Mouse (Mus musculus) limb, embryonic 10.5 days (tissue): ENCODE measurements at regions not wholly inside any gene's neighbourhood (a gene's known extent, or its start where the extent isn't known, plus 50 kb on each side); places are given as distances from the start of the nearest gene placed in this dataset.
"Not testable (repeated sequence)": the region's sequence is repeated elsewhere in the genome, so short reads cannot be mapped to it uniquely, and the experiment has no call there.

Experiments used
- DNase-seq: peaks from one replicate; pipeline ENCODE4 v3.0.0-alpha.2; 2017; ENCODE audit warnings: low spot score
- H3K27ac ChIP-seq: fragments of 300-500 bp; sonication (generic); 2 replicates; pipeline ENCODE4 v1.5.1; 2016; ENCODE audit warnings: mild to moderate bottlenecking
- H3K27me3 ChIP-seq: fragments of 300-500 bp; sonication (generic); 2 replicates; pipeline ENCODE4 v1.6.1; 2016; ENCODE audit warnings: low read depth, mild to moderate bottlenecking; ENCODE audit not compliant: poor library complexity, severe bottlenecking
- H3K36me3 ChIP-seq: fragments of 300-500 bp; sonication (generic); 2 replicates; pipeline ENCODE4 v1.6.1; 2016; ENCODE audit warnings: mild to moderate bottlenecking, moderate library complexity
- H3K4me1 ChIP-seq: fragments of 300-500 bp; sonication (generic); 2 replicates; pipeline ENCODE4 v1.6.1; 2016
- H3K4me3 ChIP-seq: fragments of 300-500 bp; sonication (generic); 2 replicates; pipeline ENCODE4 v1.5.1; 2016; ENCODE audit warnings: mild to moderate bottlenecking, moderate library complexity
- H3K9me3 ChIP-seq: fragments of 300-500 bp; sonication (generic); replicated peaks from 2 replicates; pipeline ENCODE4 v1.6.1; 2016; ENCODE audit warnings: mild to moderate bottlenecking
- WGBS: fragments of 180-500 bp; shearing (Covaris S2); methylation state at CpG from one replicate; pipeline ENCODE4 v1.1.7; 2016; 5-methylcytosine and 5-hydroxymethylcytosine counted together

DNA sequence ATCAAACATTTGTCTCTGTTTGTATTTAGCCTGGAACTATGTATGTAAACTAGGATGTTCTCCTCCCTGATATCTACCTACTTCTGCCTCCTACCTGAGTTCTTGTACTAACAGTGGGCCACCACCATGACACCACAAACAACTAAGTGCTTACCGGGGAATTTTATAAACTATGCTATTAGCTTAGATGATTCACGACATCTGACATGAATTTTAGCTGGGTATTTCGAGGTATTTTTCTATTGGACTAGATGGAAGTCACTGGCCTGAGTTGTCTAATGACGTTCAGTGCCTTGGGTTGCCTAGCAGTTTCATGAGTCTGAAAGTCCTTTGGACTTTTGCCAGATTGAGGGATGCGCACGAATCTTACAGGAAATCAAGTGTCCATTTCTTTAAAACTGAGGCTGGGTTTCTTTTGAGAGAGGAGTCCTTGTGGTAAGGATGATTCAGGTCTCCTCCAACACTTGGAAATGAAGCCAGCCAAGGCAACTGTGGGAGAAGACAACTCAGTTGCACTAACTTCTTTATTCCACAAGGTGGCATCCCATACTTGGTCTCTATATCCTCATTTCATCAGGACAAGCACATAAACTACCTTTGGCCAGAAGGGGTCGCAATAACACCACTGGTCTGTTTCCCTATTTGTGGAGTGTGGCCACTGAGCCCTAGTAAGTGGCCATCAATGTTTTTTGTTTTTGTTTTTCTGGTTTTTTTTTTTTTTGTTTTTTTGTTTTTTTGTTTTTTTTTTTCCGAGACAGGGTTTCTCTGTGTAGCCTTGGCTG is 131.4 kb upstream of the Gdi2 start:
- H3K4me3 ChIP-seq, H3K36me3 ChIP-seq, H3K27me3 ChIP-seq, H3K27ac ChIP-seq, H3K9me3 ChIP-seq, H3K4me1 ChIP-seq: not testable (repeated sequence)
- 38% methylated on average over 8 of the region's 8 CpGs for WGBS
- DNase-seq = peak; percentile 63

DNA sequence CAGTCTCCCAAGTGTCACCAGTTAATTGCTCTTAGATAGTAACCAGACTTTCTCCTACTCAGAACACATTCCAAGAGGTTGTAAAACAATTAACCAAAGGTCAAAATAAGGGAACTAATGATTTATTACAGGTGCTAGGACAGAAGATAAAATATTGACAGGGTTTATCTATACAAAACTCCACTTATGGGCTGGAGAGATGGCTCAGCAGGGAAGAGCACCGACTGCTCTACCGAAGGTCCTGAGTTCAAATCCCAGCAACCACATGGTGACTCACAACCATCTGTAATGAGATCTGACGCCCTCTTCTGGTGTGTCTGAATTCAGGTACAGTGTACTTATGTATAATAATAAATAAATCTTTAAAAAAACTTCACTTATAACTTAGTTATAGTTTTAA is 127.6 kb upstream of the Gdi2 start:
- not testable (repeated sequence) for H3K27me3 ChIP-seq, H3K4me3 ChIP-seq, H3K4me1 ChIP-seq, DNase-seq, H3K9me3 ChIP-seq, H3K27ac ChIP-seq, H3K36me3 ChIP-seq
- 54% methylated on average over 3 of the region's 3 CpGs for WGBS

DNA sequence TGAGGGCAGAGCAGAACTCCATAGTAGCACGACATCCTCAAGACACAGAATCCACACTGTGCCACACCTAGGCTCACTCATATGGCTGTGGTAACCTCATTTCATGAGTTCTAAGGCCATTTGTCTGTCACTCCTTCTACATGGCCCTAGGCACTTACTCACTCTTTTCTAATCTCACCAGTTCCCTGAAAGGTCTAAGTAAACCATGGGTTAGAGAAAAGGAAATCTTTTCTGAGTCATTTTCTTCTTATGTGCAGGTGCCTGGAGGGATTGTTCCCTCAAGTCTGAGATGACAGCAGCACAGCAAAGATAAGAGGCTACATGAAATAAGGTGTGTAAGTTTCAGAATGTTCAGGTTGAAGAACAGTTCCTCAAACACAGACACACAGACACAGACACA is 120.8 kb upstream of the Gdi2 start:
- WGBS = 66% methylated on average over 1 of the region's 1 CpGs
- DNase-seq = no peak
- no peak overlapping the region for H3K27ac ChIP-seq
- peaks cover 6% of the 10 kb centered on the region; the same call in 1 of the 2 replicates for H3K9me3 ChIP-seq
- no peaks in the 10 kb centered on the region for H3K4me1 ChIP-seq
- H3K36me3 ChIP-seq = no peaks in the 10 kb centered on the region
- no peaks in the 10 kb centered on the region for H3K27me3 ChIP-seq
- no peak overlapping the region for H3K4me3 ChIP-seq

DNA sequence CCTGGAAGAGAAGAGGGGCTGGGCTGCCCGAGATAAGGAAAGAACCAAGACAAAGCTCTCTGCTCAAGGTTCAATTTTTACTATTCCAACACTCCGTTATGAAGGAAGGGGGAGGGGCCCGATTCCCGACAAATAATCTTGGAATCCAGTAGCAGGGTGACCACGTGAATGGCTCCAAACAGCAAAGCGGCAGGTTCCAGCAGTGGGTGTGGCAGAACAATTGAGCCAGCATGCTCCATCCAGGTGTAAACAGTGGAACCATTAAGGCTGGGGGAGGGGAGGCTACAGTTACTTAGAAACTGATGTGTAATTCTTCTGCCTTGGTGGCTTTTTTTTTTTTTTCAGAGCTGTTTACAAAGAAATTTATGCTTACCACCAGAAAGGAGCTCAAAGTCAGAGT is 82.5 kb upstream of the Gdi2 start:
- H3K4me1 ChIP-seq, DNase-seq, H3K4me3 ChIP-seq, H3K9me3 ChIP-seq, H3K27me3 ChIP-seq, H3K36me3 ChIP-seq, H3K27ac ChIP-seq: not testable (repeated sequence)
- 86% methylated on average over 6 of the region's 6 CpGs for WGBS

DNA sequence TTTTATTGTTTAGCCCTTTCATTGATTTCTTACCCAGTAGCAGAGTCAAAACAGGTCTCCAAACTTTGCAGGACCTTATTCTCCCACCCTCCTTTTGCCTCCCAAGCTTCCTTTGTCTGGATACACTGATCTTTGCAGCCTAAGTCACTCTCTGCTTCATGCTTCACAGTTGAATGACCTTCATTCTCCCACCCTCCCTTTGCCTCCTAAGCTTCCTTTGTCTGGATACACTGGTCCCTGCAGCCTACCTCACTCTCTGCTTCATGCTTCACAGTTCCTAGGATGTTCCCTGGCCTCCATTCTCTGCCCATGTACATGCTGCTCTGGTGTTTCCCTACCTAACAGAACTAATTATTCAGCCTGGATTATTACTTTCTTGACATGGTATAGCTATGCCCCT is 61.0 kb upstream of the Gdi2 start:
- Histone ChIP-seq H3K9me3 (no peaks in the 10 kb centered on the region), H3K4me1 (peaks cover 5% of the 10 kb centered on the region; the same call in 1 of the 2 replicates), H3K4me3 (no peak overlapping the region), H3K27ac (no peak overlapping the region), H3K27me3 (no peaks in the 10 kb centered on the region), H3K36me3 (peaks cover 18% of the 10 kb centered on the region)
- DNase-seq = no peak

DNA sequence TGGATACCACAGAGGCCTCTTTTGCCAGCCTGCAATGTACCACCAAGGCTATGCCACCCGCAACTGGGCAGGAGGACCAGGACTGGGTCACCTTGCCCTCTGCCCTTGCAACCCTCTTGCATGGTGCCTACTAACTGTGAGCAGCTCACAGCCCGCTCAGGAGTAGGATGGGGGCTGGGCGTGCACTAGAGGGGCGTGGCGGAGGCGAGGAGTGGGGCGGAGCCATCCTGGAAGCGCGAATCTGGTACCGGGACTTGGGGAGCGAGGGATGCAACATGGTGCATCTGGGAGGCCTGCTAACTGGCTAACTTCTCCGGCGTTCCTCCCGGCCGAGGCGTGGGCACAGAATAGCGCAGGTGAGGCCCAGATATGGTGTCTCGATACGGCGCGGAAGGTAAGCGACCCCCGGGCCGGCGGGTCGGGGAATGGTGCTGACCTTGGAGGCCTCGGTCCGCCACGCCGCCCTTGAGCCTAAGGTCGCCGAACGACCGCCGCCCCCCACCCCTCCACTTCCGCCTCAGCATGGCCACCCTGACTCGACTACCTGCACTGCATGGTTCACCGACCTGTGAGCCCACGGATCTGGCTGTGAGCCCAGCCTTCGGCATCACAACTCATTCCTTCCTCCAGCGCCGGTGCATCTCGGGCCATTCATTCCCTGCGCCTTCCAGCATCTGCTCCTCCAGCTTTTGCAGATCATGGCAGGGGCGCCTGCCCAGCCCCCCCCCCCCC is 59.7 kb upstream of the Gdi2 start:
- peak; percentile 90 for DNase-seq
- Histone ChIP-seq H3K4me1 (peaks cover 5% of the 10 kb centered on the region; the same call in 1 of the 2 replicates), H3K4me3 (peak overlapping the region; percentile 70), H3K9me3 (no peaks in the 10 kb centered on the region), H3K36me3 (peaks cover 28% of the 10 kb centered on the region), H3K27me3 (no peaks in the 10 kb centered on the region), H3K27ac (peak overlapping the region; percentile 88)
- WGBS = 2% methylated on average over 45 of the region's 45 CpGs
